Mouse (Mus musculus): ENCODE results near the gene Usp37. TPM values are rescaled to one million over a fixed set of nuclear protein-coding genes. Genes with fewer than 3 reads are reported as not detected.
"Not testable (repeated sequence)": the region's sequence is repeated elsewhere in the genome, so short reads cannot be mapped to it uniquely, and the experiment has no call there.

Usp37 gene
- polyA plus RNA-seq, 1 experiment from 2014 or later, result 27.9 TPM

- Histone ChIP-seq H3K4me2 (ENCODE audit: low read depth, low read length) (peak within 1 kb of the TSS; percentile 39), H3K4me3 (ENCODE audit: low read depth, low read length) (peak within 1 kb of the TSS; percentile 10; the same call in 1 of the 2 replicates), H3K9ac (replicated peaks; ENCODE audit: low read depth, low read length) (0 out of 2 replicates have a peak within 1 kb of the TSS, but pooled peaks have one; percentile 16), H3K36me3 (ENCODE audit: control insufficient read depth, insufficient read depth, low read length) (no peaks in the 10 kb centered on the region), H3K9me3 (ENCODE audit: control insufficient read depth, low read length) (no peaks in the 10 kb centered on the region), H3K27ac (ENCODE audit: low read depth, low read length) (peak within 1 kb of the TSS; percentile 58), H3K4me1 (ENCODE audit: control insufficient read depth, insufficient read depth, low read length) (peaks cover 12% of the 10 kb centered on the region; the same call in 1 of the 2 replicates), H3K27me3 (ENCODE audit: control insufficient read depth, insufficient read depth, low read length) (no peaks in the 10 kb centered on the region)
- peak; percentile 79 for ATAC-seq (ENCODE audit: low read depth)
- 4% methylated on average over 6 of the region's 6 CpGs for WGBS
These were observed 1.6 kb downstream of the Usp37 start, which contains the start of gene Plcd4 for GRCm38 (mm10) chr1:74542451-74542961. Plcd4 (plus strand) TSS chr1:74542888.

GRCm38 (mm10) chr1:74538650-74539049 is 5.4 kb downstream of the Usp37 start:
- Histone ChIP-seq H3K4me1 (ENCODE audit: control insufficient read depth, insufficient read depth, low read length) (peaks cover 12% of the 10 kb centered on the region; the same call in 1 of the 2 replicates), H3K36me3 (ENCODE audit: control insufficient read depth, insufficient read depth, low read length) (no peaks in the 10 kb centered on the region), H3K27me3 (ENCODE audit: control insufficient read depth, insufficient read depth, low read length) (no peaks in the 10 kb centered on the region), H3K27ac (ENCODE audit: low read depth, low read length) (no peak overlapping the region), H3K4me2 (ENCODE audit: low read depth, low read length) (no peak overlapping the region), H3K4me3 (ENCODE audit: low read depth, low read length) (no peak overlapping the region), H3K9ac (replicated peaks; ENCODE audit: low read depth, low read length) (no peak overlapping the region), H3K9me3 (ENCODE audit: control insufficient read depth, low read length) (no peaks in the 10 kb centered on the region)
- no peak for ATAC-seq (ENCODE audit: low read depth)

- Histone ChIP-seq H3K4me3 (ENCODE audit: low read depth, low read length) (no peak overlapping the region), H3K36me3 (ENCODE audit: control insufficient read depth, insufficient read depth, low read length) (peaks cover 53% of the 10 kb centered on the region), H3K4me1 (ENCODE audit: control insufficient read depth, insufficient read depth, low read length) (no peaks in the 10 kb centered on the region), H3K9me3 (ENCODE audit: control insufficient read depth, low read length) (no peaks in the 10 kb centered on the region), H3K4me2 (ENCODE audit: low read depth, low read length) (no peak overlapping the region), H3K9ac (replicated peaks; ENCODE audit: low read depth, low read length) (no peak overlapping the region), H3K27ac (ENCODE audit: low read depth, low read length) (no peak overlapping the region), H3K27me3 (ENCODE audit: control insufficient read depth, insufficient read depth, low read length) (no peaks in the 10 kb centered on the region)
- 96% methylated on average over 7 of the region's 7 CpGs for WGBS
- no peak for ATAC-seq (ENCODE audit: low read depth)
These were observed 15.5 kb downstream of the Usp37 start for GRCm38 (mm10) chr1:74528589-74528988.

DNA sequence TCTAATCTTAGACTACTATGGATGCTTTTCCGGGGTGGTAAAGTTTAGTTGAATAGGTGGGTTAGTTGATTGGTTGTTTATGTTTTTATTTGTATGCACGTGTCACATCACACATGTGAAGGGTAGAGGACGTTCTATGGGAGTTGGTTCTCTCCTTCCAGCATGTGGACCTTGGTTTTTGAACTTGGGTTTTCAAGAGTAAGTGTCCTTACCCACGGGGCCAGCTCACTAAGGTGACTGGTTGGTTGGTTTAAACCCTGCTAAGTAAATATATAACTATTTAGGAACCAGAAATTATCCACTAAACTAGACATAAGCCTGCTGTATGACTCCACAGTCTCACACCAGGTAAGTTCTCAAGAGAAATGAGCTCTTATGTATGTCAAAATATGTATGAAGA is 19.3 kb downstream of the Usp37 start:
- Histone ChIP-seq H3K4me2 (ENCODE audit: low read depth, low read length) (no peak overlapping the region), H3K27ac (ENCODE audit: low read depth, low read length) (no peak overlapping the region), H3K27me3 (ENCODE audit: control insufficient read depth, insufficient read depth, low read length) (no peaks in the 10 kb centered on the region), H3K4me3 (ENCODE audit: low read depth, low read length) (no peak overlapping the region), H3K4me1 (ENCODE audit: control insufficient read depth, insufficient read depth, low read length) (no peaks in the 10 kb centered on the region), H3K9me3 (ENCODE audit: control insufficient read depth, low read length) (no peaks in the 10 kb centered on the region), H3K9ac (replicated peaks; ENCODE audit: low read depth, low read length) (no peak overlapping the region), H3K36me3 (ENCODE audit: control insufficient read depth, insufficient read depth, low read length) (peaks cover 49% of the 10 kb centered on the region)
- no peak for ATAC-seq (ENCODE audit: low read depth)
- 96% methylated on average over 4 of the region's 4 CpGs for WGBS

GRCm38 (mm10) chr1:74519875-74520274 is 24.2 kb downstream of the Usp37 start:
- Histone ChIP-seq H3K4me2 (ENCODE audit: low read depth, low read length) (no peak overlapping the region), H3K27ac (ENCODE audit: low read depth, low read length) (no peak overlapping the region), H3K36me3 (ENCODE audit: control insufficient read depth, insufficient read depth, low read length) (peaks cover 30% of the 10 kb centered on the region), H3K9me3 (ENCODE audit: control insufficient read depth, low read length) (no peaks in the 10 kb centered on the region), H3K4me1 (ENCODE audit: control insufficient read depth, insufficient read depth, low read length) (no peaks in the 10 kb centered on the region), H3K4me3 (ENCODE audit: low read depth, low read length) (no peak overlapping the region), H3K9ac (replicated peaks; ENCODE audit: low read depth, low read length) (no peak overlapping the region), H3K27me3 (ENCODE audit: control insufficient read depth, insufficient read depth, low read length) (no peaks in the 10 kb centered on the region)
- no peak for ATAC-seq (ENCODE audit: low read depth)

DNA sequence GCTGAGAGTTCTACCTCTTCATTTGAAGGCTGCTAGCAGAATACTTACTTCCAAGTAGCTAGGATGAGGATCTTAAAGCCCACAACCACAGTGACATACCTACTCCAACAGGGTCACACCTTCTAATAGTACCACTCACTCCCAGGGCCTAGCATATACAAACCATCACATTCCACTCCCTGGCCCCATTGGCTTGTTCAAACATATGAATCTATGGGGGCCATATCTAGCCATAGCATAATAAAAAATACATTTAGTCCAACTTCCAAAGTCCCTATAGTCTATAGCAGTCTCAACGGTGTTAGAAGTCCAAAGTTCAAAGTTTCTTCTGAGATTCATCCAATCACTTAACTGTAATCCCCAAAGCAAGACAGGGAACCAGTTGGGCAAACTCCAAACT is 31.1 kb downstream of the Usp37 start:
- H3K4me2 ChIP-seq (ENCODE audit: low read depth, low read length); ATAC-seq (ENCODE audit: low read depth); H3K27ac ChIP-seq (ENCODE audit: low read depth, low read length); H3K36me3 ChIP-seq (ENCODE audit: control insufficient read depth, insufficient read depth, low read length); H3K9me3 ChIP-seq (ENCODE audit: control insufficient read depth, low read length); H3K4me1 ChIP-seq (ENCODE audit: control insufficient read depth, insufficient read depth, low read length); H3K27me3 ChIP-seq (ENCODE audit: control insufficient read depth, insufficient read depth, low read length); H3K9ac ChIP-seq (replicated peaks; ENCODE audit: low read depth, low read length); H3K4me3 ChIP-seq (ENCODE audit: low read depth, low read length): not testable (repeated sequence)
- 98% methylated on average over 1 of the region's 1 CpGs for WGBS

- ATAC-seq (ENCODE audit: low read depth), result no peak
- Histone ChIP-seq H3K4me3 (ENCODE audit: low read depth, low read length) (no peak overlapping the region), H3K4me1 (ENCODE audit: control insufficient read depth, insufficient read depth, low read length) (peaks cover 15% of the 10 kb centered on the region), H3K9ac (replicated peaks; ENCODE audit: low read depth, low read length) (no peak overlapping the region), H3K27me3 (ENCODE audit: control insufficient read depth, insufficient read depth, low read length) (no peaks in the 10 kb centered on the region), H3K4me2 (ENCODE audit: low read depth, low read length) (no peak overlapping the region), H3K27ac (ENCODE audit: low read depth, low read length) (no peak overlapping the region), H3K9me3 (ENCODE audit: control insufficient read depth, low read length) (no peaks in the 10 kb centered on the region), H3K36me3 (ENCODE audit: control insufficient read depth, insufficient read depth, low read length) (no peaks in the 10 kb centered on the region)
- WGBS, result 95% methylated on average over 5 of the region's 5 CpGs
These were observed 32.8 kb downstream of the Usp37 start for GRCm38 (mm10) chr1:74511306-74511705.

DNA sequence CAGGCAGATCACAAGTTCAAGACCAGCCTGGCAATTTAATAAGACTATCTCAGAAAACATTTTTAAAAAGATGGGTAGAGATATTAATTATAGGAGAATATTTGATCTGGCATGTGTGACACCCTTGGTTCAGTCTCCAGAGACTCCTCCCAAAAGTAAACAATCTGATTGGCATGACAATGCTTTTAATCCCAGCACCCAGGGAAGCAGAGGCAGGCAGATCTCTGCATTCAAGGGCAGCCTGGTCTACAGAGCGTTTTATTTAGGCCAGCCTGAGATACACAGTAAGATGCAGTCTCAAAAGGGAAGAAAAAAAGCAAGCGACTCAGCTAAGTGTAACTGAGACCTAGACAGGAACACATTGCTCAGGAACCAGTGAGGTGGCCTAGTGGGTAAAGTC is 36.3 kb downstream of the Usp37 start:
- H3K4me3 ChIP-seq (ENCODE audit: low read depth, low read length), result no peak overlapping the region
- no peak overlapping the region for H3K27ac ChIP-seq (ENCODE audit: low read depth, low read length)
- 93% methylated on average over 2 of the region's 2 CpGs for WGBS
- H3K4me2 ChIP-seq (ENCODE audit: low read depth, low read length), result no peak overlapping the region
- peaks cover 19% of the 10 kb centered on the region for H3K4me1 ChIP-seq (ENCODE audit: control insufficient read depth, insufficient read depth, low read length)
- no peak overlapping the region for H3K9ac ChIP-seq (replicated peaks; ENCODE audit: low read depth, low read length)
- H3K36me3 ChIP-seq (ENCODE audit: control insufficient read depth, insufficient read depth, low read length), result no peaks in the 10 kb centered on the region
- H3K27me3 ChIP-seq (ENCODE audit: control insufficient read depth, insufficient read depth, low read length), result no peaks in the 10 kb centered on the region
- ATAC-seq (ENCODE audit: low read depth), result no peak
- no peaks in the 10 kb centered on the region for H3K9me3 ChIP-seq (ENCODE audit: control insufficient read depth, low read length)

- Histone ChIP-seq H3K27ac (ENCODE audit: low read depth, low read length) (peak overlapping the region; percentile 67), H3K4me2 (ENCODE audit: low read depth, low read length) (peak overlapping the region; percentile 91), H3K9ac (replicated peaks; ENCODE audit: low read depth, low read length) (peak overlapping the region; percentile 92), H3K27me3 (ENCODE audit: control insufficient read depth, insufficient read depth, low read length) (no peaks in the 10 kb centered on the region), H3K4me3 (ENCODE audit: low read depth, low read length) (peak overlapping the region; percentile 92), H3K4me1 (ENCODE audit: control insufficient read depth, insufficient read depth, low read length) (peaks cover 19% of the 10 kb centered on the region), H3K36me3 (ENCODE audit: control insufficient read depth, insufficient read depth, low read length) (no peaks in the 10 kb centered on the region), H3K9me3 (ENCODE audit: control insufficient read depth, low read length) (no peaks in the 10 kb centered on the region)
- under 1% methylated on average over 30 of the region's 34 CpGs for WGBS
- peak; percentile 45 for ATAC-seq (ENCODE audit: low read depth)
These were observed 37.6 kb downstream of the Usp37 start for GRCm38 (mm10) chr1:74506471-74506881.
